7 mouse cellular contexts compared by ENCODE assay signal in the genomic region with DNA sequence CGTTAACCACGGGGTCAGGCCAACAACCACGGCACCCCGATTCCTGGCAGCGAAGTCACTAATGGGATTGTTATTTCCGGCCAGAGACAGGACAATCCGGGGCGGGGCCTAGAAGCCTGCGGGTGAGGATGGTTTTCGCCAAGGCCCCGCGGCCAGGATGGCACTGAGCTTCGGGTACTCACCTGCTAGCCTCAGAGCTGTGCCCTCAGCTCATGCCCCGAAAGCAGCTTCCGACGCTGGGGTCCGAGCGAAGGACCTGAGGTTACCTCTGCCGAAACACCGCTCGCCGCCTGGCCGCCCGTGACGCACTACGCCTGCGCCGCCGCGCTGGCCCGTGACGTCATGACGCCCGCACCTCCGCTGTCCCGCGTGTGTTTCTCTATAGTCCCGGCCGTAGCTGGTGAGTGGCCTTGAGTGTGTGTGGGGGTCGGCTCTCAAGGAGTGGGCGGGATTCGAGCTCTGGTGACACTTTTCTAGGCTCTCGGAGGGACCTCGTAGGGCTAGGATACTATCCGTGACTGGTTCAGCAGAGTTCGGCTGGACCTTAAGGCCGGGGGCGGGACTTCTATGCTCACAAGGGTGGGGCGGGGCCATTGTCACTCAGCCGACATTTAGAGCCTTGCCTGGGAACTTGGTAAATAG. TPM values are rescaled to one million over a fixed set of nuclear protein-coding genes. Genes with fewer than 3 reads are reported as not detected.
DNase-seq lines count a peak whose midpoint lies in the region; ATAC-seq lines count a peak whose summit lies in the region.

Mrrf (plus strand) TSS at position 90 of the 642 bp plus-strand sequence.
Rbm18 (minus strand) TSS at position 474 of the 642 bp plus-strand sequence.

- H3K27ac ChIP-seq in intestine, embryonic 16.5 days (ENCODE audit: low read length): peak within 1 kb of the TSS; percentile 92
- H3K27ac ChIP-seq in midbrain, embryonic 11.5 days (ENCODE audit: low read depth, low read length): peak within 1 kb of the TSS; percentile 67; the same call in 1 of the 2 replicates

- no peaks in the 10 kb centered on the region for H3K9me3 ChIP-seq in intestine, embryonic 16.5 days (ENCODE audit: control insufficient read depth, low read length)
- no peaks in the 10 kb centered on the region for H3K9me3 ChIP-seq in midbrain, embryonic 11.5 days (ENCODE audit: control insufficient read depth, low read length)

- H3K4me3 ChIP-seq in intestine, embryonic 16.5 days (ENCODE audit: low read length): peak within 1 kb of the TSS; percentile 88
- H3K4me3 ChIP-seq in midbrain, embryonic 11.5 days (ENCODE audit: low read depth, low read length): peak within 1 kb of the TSS; percentile 69

- peak within 1 kb of the TSS; percentile 78 for H3K4me2 ChIP-seq in intestine, embryonic 16.5 days (ENCODE audit: low read depth, low read length)
- H3K4me2 ChIP-seq in midbrain, embryonic 11.5 days: peak within 1 kb of the TSS; percentile 60

- H3K9ac ChIP-seq in intestine, embryonic 16.5 days (ENCODE audit: low read depth, low read length): peak within 1 kb of the TSS; percentile 91
- peak within 1 kb of the TSS; percentile 79 for H3K9ac ChIP-seq in midbrain, embryonic 11.5 days (ENCODE audit: low read length)

- intact Hi-C loops in left cerebral cortex, postnatal 36 days (cut with DNase I): loop anchor here (1.0 kb wide), 2 partner anchors 62 to 87 kb away; partner anchors contain the start of genes Morn5 and Ndufa8

- peak; percentile 86 for DNase-seq in adrenal gland, adult 8-10 months
- peak; percentile 96 for DNase-seq in embryo, embryonic 9.5 days (ENCODE audit: extremely low spot score)
- peak; percentile 85 to 91 for DNase-seq in gastrocnemius, postnatal 4 days (ENCODE audit: low spot score in 2 of 2)
- peak; percentile 96 to 97 for DNase-seq in left cerebral cortex, postnatal 36 days (ENCODE audit: low spot score in 2 of 2)
- DNase-seq in midbrain, embryonic 11.5 days (ENCODE audit: low spot score, missing footprints): peak; percentile 100
- DNase-seq in skeletal muscle tissue, adult 2 months (ENCODE audit: low read depth, low spot score): peak; percentile 79

- WGBS in intestine, embryonic 16.5 days: under 1% methylated on average over 50 of the region's 50 CpGs
- WGBS in midbrain, embryonic 11.5 days: under 1% methylated on average over 50 of the region's 50 CpGs

- peak; percentile 98 for ATAC-seq in intestine, embryonic 16.5 days
- peak; percentile 99 for ATAC-seq in midbrain, embryonic 11.5 days (ENCODE audit: low FRiP score)

- H3K36me3 ChIP-seq in intestine, embryonic 16.5 days (ENCODE audit: control insufficient read depth, insufficient read depth, low read length): peaks cover 7% of the 10 kb centered on the region
- peaks cover 5% of the 10 kb centered on the region; the same call in 1 of the 2 replicates for H3K36me3 ChIP-seq in midbrain, embryonic 11.5 days (ENCODE audit: control insufficient read depth, insufficient read depth, low read length)

- no peaks in the 10 kb centered on the region for H3K27me3 ChIP-seq in intestine, embryonic 16.5 days (replicated peaks; ENCODE audit: control insufficient read depth, insufficient read depth, low read length)
- H3K27me3 ChIP-seq in midbrain, embryonic 11.5 days (ENCODE audit: control insufficient read depth, insufficient read depth, low read length): no peaks in the 10 kb centered on the region

- H3K4me1 ChIP-seq in intestine, embryonic 16.5 days (ENCODE audit: control insufficient read depth, insufficient read depth, low read length): peaks cover 11% of the 10 kb centered on the region
- peaks cover 12% of the 10 kb centered on the region for H3K4me1 ChIP-seq in midbrain, embryonic 11.5 days (ENCODE audit: control insufficient read depth, insufficient read depth, low read length)

RNA-seq across cellular contexts. Expression of gene Mrrf, which starts in this region (rescaled TPM):
- total RNA-seq in adrenal gland, adult 8-10 months (2022): 10 to 100 TPM; 22.1 to 29.7 (median 26.0) TPM
- total RNA-seq in gastrocnemius, postnatal 4 days (2021): 10 to 100 TPM; 24.0 to 25.4 TPM
- polyA plus RNA-seq in intestine, embryonic 16.5 days (2015; fragmentation: Nextera tagmentation; extraction: Ambion mirVana): 32.3 TPM in 2 replicates
- 10 to 100 TPM; 18.0 to 18.1 TPM for total RNA-seq in left cerebral cortex, postnatal 36 days (2021)
- 29.9 and 30.8 TPM in 2 replicates for polyA plus RNA-seq in midbrain, embryonic 11.5 days (2014; fragmentation: Nextera tagmentation; extraction: Ambion mirVana)

RNA-seq across cellular contexts. Expression of gene Rbm18, which starts in this region (rescaled TPM):
- 10 to 100 TPM; 26.7 to 32.6 (median 29.8) TPM for total RNA-seq in adrenal gland, adult 8-10 months (2022)
- 10 to 100 TPM; 33.6 to 36.8 TPM for total RNA-seq in gastrocnemius, postnatal 4 days (2021)
- 45.4 and 49.3 TPM in 2 replicates for polyA plus RNA-seq in intestine, embryonic 16.5 days (2015; fragmentation: Nextera tagmentation; extraction: Ambion mirVana)
- total RNA-seq in left cerebral cortex, postnatal 36 days (2021): 10 to 100 TPM; 46.1 to 52.7 TPM
- polyA plus RNA-seq in midbrain, embryonic 11.5 days (2014; fragmentation: Nextera tagmentation; extraction: Ambion mirVana): 119 and 127 TPM in 2 replicates

Comparison
In these comparisons a context has a peak if more than half of its experiments do, and no peak if none do; other contexts are left out.
1. Peak in every context shown above with its lines: DNase-seq, ATAC-seq, H3K4me3 ChIP-seq and H3K27ac ChIP-seq.